Comparison of ENCODE assay signal across 9 mouse cellular contexts in genomic region chr5:105822521-105823498, GRCm38 (mm10). TPM values are rescaled to one million over a fixed set of nuclear protein-coding genes. Genes with fewer than 3 reads are reported as not detected.
DNase-seq lines count a peak whose midpoint lies in the region; ATAC-seq and TF ChIP-seq lines count a peak whose summit lies in the region.
"Had no signal": no experiment of that assay in that cellular context is flagged by ENCODE, and none has a peak within 500 bp of the region (broad histone marks: within the 10 kb centered on the region; RNA-seq: fewer than 3 reads in every experiment).

No protein-coding gene starts in this region.

- no peaks in the 10 kb centered on the region for H3K27me3 ChIP-seq in neural tube, embryonic 11.5 days (ENCODE audit: control insufficient read depth, insufficient read depth, low read length)
- no peaks in the 10 kb centered on the region for H3K27me3 ChIP-seq in forebrain, postnatal 0 days (ENCODE audit: insufficient read depth, low read length)
- H3K27me3 ChIP-seq in stomach, postnatal 0 days (ENCODE audit: control insufficient read depth, insufficient read depth, low read length): no peaks in the 10 kb centered on the region
- peaks cover 4% of the 10 kb centered on the region; the same call in 1 of the 2 replicates for H3K27me3 ChIP-seq in intestine, postnatal 0 days (replicated peaks; ENCODE audit: control insufficient read depth, insufficient read depth, low read length)

- DNase-seq in neural tube, embryonic 11.5 days (ENCODE audit: low spot score): no peak
- DNase-seq in neural tube, embryonic 10.5 days (ENCODE audit: extremely low spot score, low spot score): no peak
- peak; percentile 33 for DNase-seq in forebrain, postnatal 0 days
- no peak for DNase-seq in stomach, postnatal 0 days (ENCODE audit: low spot score)
- DNase-seq in spleen, postnatal 36 days (ENCODE audit: low spot score in 2 of 2): no peak
- DNase-seq: heart, postnatal 14 days had no signal

- no peak overlapping the region for H3K4me3 ChIP-seq in neural tube, embryonic 11.5 days (ENCODE audit: low read depth, low read length)
- H3K4me3 ChIP-seq in forebrain, postnatal 0 days (ENCODE audit: low read depth, low read length): no peak overlapping the region
- no peak overlapping the region for H3K4me3 ChIP-seq in stomach, postnatal 0 days (ENCODE audit: low read depth, low read length)
- H3K4me3 ChIP-seq in intestine, postnatal 0 days (ENCODE audit: low read depth, low read length): no peak overlapping the region

- TF ChIP-seq CTCF in forebrain, postnatal 0 days (IDR thresholded peaks at IDR 0.05; ENCODE audit: low read depth): no peak
- TF ChIP-seq CTCF in stomach, postnatal 0 days (IDR thresholded peaks at IDR 0.05; ENCODE audit: low read depth): no peak
- TF ChIP-seq CTCF in intestine, postnatal 0 days (IDR thresholded peaks at IDR 0.05; ENCODE audit: low read depth): no peak

- no peaks in the 10 kb centered on the region for H3K9me3 ChIP-seq in neural tube, embryonic 11.5 days (ENCODE audit: control insufficient read depth, low read length)
- no peaks in the 10 kb centered on the region for H3K9me3 ChIP-seq in forebrain, postnatal 0 days (ENCODE audit: low read length)
- no peaks in the 10 kb centered on the region for H3K9me3 ChIP-seq in stomach, postnatal 0 days (ENCODE audit: control insufficient read depth, low read length)
- H3K9me3 ChIP-seq in intestine, postnatal 0 days (ENCODE audit: control insufficient read depth): no peaks in the 10 kb centered on the region

- H3K4me2 ChIP-seq in neural tube, embryonic 11.5 days (ENCODE audit: low read depth): no peak overlapping the region
- H3K4me2 ChIP-seq in forebrain, postnatal 0 days (ENCODE audit: low read depth): no peak overlapping the region
- H3K4me2 ChIP-seq in stomach, postnatal 0 days (replicated peaks; ENCODE audit: low read depth): no peak overlapping the region
- H3K4me2 ChIP-seq in intestine, postnatal 0 days (replicated peaks; ENCODE audit: low read depth): no peak overlapping the region

- WGBS in neural tube, embryonic 11.5 days: 68% methylated on average over 15 of the region's 15 CpGs
- 27% methylated on average over 15 of the region's 15 CpGs for WGBS in forebrain, postnatal 0 days
- WGBS in stomach, postnatal 0 days: 55% methylated on average over 15 of the region's 15 CpGs
- WGBS in intestine, postnatal 0 days: 65% methylated on average over 15 of the region's 15 CpGs

- H3K36me3 ChIP-seq in neural tube, embryonic 11.5 days (ENCODE audit: control insufficient read depth, insufficient read depth, low read length): no peaks in the 10 kb centered on the region
- H3K36me3 ChIP-seq in forebrain, postnatal 0 days (ENCODE audit: insufficient read depth): no peaks in the 10 kb centered on the region
- H3K36me3 ChIP-seq in stomach, postnatal 0 days (ENCODE audit: control insufficient read depth, insufficient read depth, low read length): no peaks in the 10 kb centered on the region; the same call in 1 of the 2 replicates
- H3K36me3 ChIP-seq in intestine, postnatal 0 days (ENCODE audit: control insufficient read depth, insufficient read depth): no peaks in the 10 kb centered on the region

- H3K4me1 ChIP-seq in neural tube, embryonic 11.5 days (ENCODE audit: control insufficient read depth, insufficient read depth, low read length): peaks cover 9% of the 10 kb centered on the region; the same call in 1 of the 2 replicates
- H3K4me1 ChIP-seq in forebrain, postnatal 0 days (ENCODE audit: insufficient read depth): peaks cover 7% of the 10 kb centered on the region; the same call in 1 of the 2 replicates
- H3K4me1 ChIP-seq in stomach, postnatal 0 days (replicated peaks; ENCODE audit: control insufficient read depth, insufficient read depth): 0 out of 2 replicates have a peak, but pooled peaks cover 6% of the 10 kb centered on the region
- H3K4me1 ChIP-seq in intestine, postnatal 0 days (replicated peaks; ENCODE audit: control insufficient read depth, insufficient read depth, low read length): no peaks in the 10 kb centered on the region

- no peak overlapping the region; the same call in 1 of the 2 replicates for H3K9ac ChIP-seq in neural tube, embryonic 11.5 days (ENCODE audit: low read length)
- H3K9ac ChIP-seq in forebrain, postnatal 0 days: 0 out of 2 replicates have a peak overlapping the region, but pooled peaks have one; percentile 1
- no peak overlapping the region for H3K9ac ChIP-seq in stomach, postnatal 0 days (ENCODE audit: low read length)
- no peak overlapping the region for H3K9ac ChIP-seq in intestine, postnatal 0 days (ENCODE audit: low read depth, low read length)

- ATAC-seq in neural tube, embryonic 11.5 days (ENCODE audit: insufficient read depth, low FRiP score, low TSS enrichment): peak; percentile 69; the same call in 1 of the 2 replicates
- peak; percentile 80 for ATAC-seq in forebrain, postnatal 0 days
- 0 out of 2 replicates have a peak, but pooled peaks have one; percentile 12 for ATAC-seq in megakaryocyte-erythroid progenitor cell, adult 5-6 weeks (replicated peaks; ENCODE audit: low FRiP score, low TSS enrichment, poor library complexity, severe bottlenecking)
- ATAC-seq in stomach, postnatal 0 days (ENCODE audit: low FRiP score, low TSS enrichment): no peak
- ATAC-seq in intestine, postnatal 0 days: no peak
- ATAC-seq in erythroid progenitor cell, adult 5-6 weeks (replicated peaks; ENCODE audit: low FRiP score, poor library complexity, severe bottlenecking): no peak

- no peak overlapping the region for H3K27ac ChIP-seq in neural tube, embryonic 11.5 days (ENCODE audit: low read depth, low read length)
- H3K27ac ChIP-seq in forebrain, postnatal 0 days (ENCODE audit: low read depth, low read length): no peak overlapping the region
- H3K27ac ChIP-seq in stomach, postnatal 0 days (replicated peaks): peak overlapping the region; percentile 67
- no peak overlapping the region for H3K27ac ChIP-seq in intestine, postnatal 0 days (ENCODE audit: low read depth, low read length)

- TF ChIP-seq EP300 in stomach, postnatal 0 days (optimal IDR thresholded peaks at IDR 0.05): no peak

RNA-seq across cellular contexts. Expression of gene Zfp326, which starts 53.6 kb away (rescaled TPM):
- 38.1 and 42.7 TPM in 2 replicates for polyA plus RNA-seq in neural tube, embryonic 11.5 days (2014; fragmentation: Nextera tagmentation; extraction: Ambion mirVana)
- total RNA-seq in forebrain, postnatal 0 days (2014; rRNA removed): 22.3 and 36.0 TPM in 2 replicates
- 25.4 and 35.5 TPM in 2 replicates for polyA plus RNA-seq in forebrain, postnatal 0 days (2015; fragmentation: Nextera tagmentation; extraction: Ambion mirVana)
- 18.3 and 41.6 TPM in 2 replicates for total RNA-seq in megakaryocyte-erythroid progenitor cell, adult 5-6 weeks (2014; fragmentation: Nextera tagmentation)
- total RNA-seq in megakaryocyte-erythroid progenitor cell, adult 5-6 weeks (2017): 30.3 and 36.2 TPM in 2 replicates
- polyA plus RNA-seq in stomach, postnatal 0 days (2015; fragmentation: Nextera tagmentation; extraction: Ambion mirVana): 15.0 and 17.7 TPM in 2 replicates
- 19.9 and 21.0 TPM in 2 replicates for polyA plus RNA-seq in intestine, postnatal 0 days (2015; fragmentation: Nextera tagmentation; extraction: Ambion mirVana)
- 3.8 and 5.8 TPM in 2 replicates for total RNA-seq in erythroid progenitor cell, adult 5-6 weeks (2015; ENCODE audit: low replicate concordance)
- total RNA-seq in erythroid progenitor cell, adult 5-6 weeks (2017; ENCODE audit: low replicate concordance): 4.0 and 5.4 TPM in 2 replicates

Comparison
In these comparisons a context has a peak if more than half of its experiments do, and no peak if none do; other contexts are left out.
1. ATAC-seq: peak in neural tube, embryonic 11.5 days (single experiment), forebrain, postnatal 0 days (single experiment) and megakaryocyte-erythroid progenitor cell, adult 5-6 weeks (single experiment); none in stomach, postnatal 0 days (single experiment), intestine, postnatal 0 days (single experiment) and erythroid progenitor cell, adult 5-6 weeks (single experiment).